Mouse (Mus musculus) heart, postnatal 0 days (tissue): Measurements from ENCODE around the gene Pdp2. TPM values are rescaled to one million over a fixed set of nuclear protein-coding genes. Genes with fewer than 3 reads are reported as not detected.
"Not testable (repeated sequence)": the region's sequence is repeated elsewhere in the genome, so short reads cannot be mapped to it uniquely, and the experiment has no call there.

Experiments
- ATAC-seq: fragments of 200-750 bp; cut with Nextera tagmentation; 2 replicates; pipeline ENCODE4 v1.8.0; 2017; ENCODE audit warnings: low read depth, moderate number of reproducible peaks, moderate library complexity; ENCODE audit not compliant: insufficient read depth
- DNase-seq: peaks from one replicate; pipeline ENCODE4 v3.0.0-alpha.2; 2016; ENCODE audit warnings: low spot score
- H3K27ac ChIP-seq: fragments of 300-500 bp; sonication (generic); 2 replicates; pipeline ENCODE4 v1.5.1; 2014; ENCODE audit warnings: low read depth, mild to moderate bottlenecking
- H3K27me3 ChIP-seq: fragments of 300-500 bp; sonication (generic); 2 replicates; pipeline ENCODE4 v1.6.1; 2014; ENCODE audit warnings: low read length, mixed read lengths; ENCODE audit not compliant: control insufficient read depth, insufficient read depth
- H3K36me3 ChIP-seq: fragments of 300-500 bp; sonication (generic); replicated peaks from 2 replicates; pipeline ENCODE4 v1.6.1; 2014; ENCODE audit warnings: low read length, mixed read lengths; ENCODE audit not compliant: control insufficient read depth, insufficient read depth
- H3K4me1 ChIP-seq: fragments of 300-500 bp; sonication (generic); 2 replicates; pipeline ENCODE4 v1.6.1; 2014; ENCODE audit warnings: antibody characterized with exemption; ENCODE audit not compliant: control insufficient read depth, insufficient read depth
- H3K4me2 ChIP-seq: fragments of 300-500 bp; sonication (generic); 2 replicates; pipeline ENCODE4 v1.6.1; 2014; ENCODE audit warnings: low read depth, mild to moderate bottlenecking, low read length, moderate library complexity
- H3K4me3 ChIP-seq: fragments of 300-500 bp; sonication (generic); 2 replicates; pipeline ENCODE4 v1.5.1; 2014; ENCODE audit warnings: low read depth, low read length
- H3K9ac ChIP-seq: fragments of 300-500 bp; sonication (generic); replicated peaks from 2 replicates; pipeline ENCODE4 v1.6.1; 2014; ENCODE audit warnings: low read depth, low read length, mixed read lengths
- H3K9me3 ChIP-seq: fragments of 300-500 bp; sonication (generic); replicated peaks from 2 replicates; pipeline ENCODE4 v1.6.1; 2016; ENCODE audit warnings: low read length; ENCODE audit not compliant: control insufficient read depth
- CTCF ChIP-seq: IDR thresholded peaks from 2 replicates; pipeline ENCODE4 v1.5.1; 2016; ENCODE audit warnings: antibody characterized with exemption, control low read depth, low read depth
- WGBS: fragments of 180-500 bp; shearing (Covaris S2); extraction: QIAGEN DNeasy Blood & Tissue Kit; methylation state at CpG from one replicate; pipeline ENCODE4 v1.1.7; 2014; 5-methylcytosine and 5-hydroxymethylcytosine counted together
- polyA plus RNA-seq: library from polyadenylated mRNA; unstranded; fragments of >200 nt; fragmentation: Nextera tagmentation; extraction: Ambion mirVana; gene quantifications from 2 replicates; pipeline ENCODE4 v1.2.1, GENCODE M21; 2015
- total RNA-seq: library from RNA; depleted of rRNA; stranded (reverse); fragments of >200 nt; gene quantifications from 2 replicates; pipeline ENCODE4 v1.2.3, GENCODE M21; 2014; ENCODE audit warnings: low replicate concordance; rRNA removed

Pdp2 gene
- total and polyA plus RNA-seq, 2 experiments from 2014 or later, result 4.0 to 5.7 TPM

- not testable (repeated sequence) for H3K9me3 ChIP-seq, H3K4me3 ChIP-seq, H3K36me3 ChIP-seq, H3K4me2 ChIP-seq, H3K27me3 ChIP-seq, ATAC-seq, H3K27ac ChIP-seq, H3K9ac ChIP-seq, DNase-seq
- TF ChIP-seq CTCF, result peak; percentile 42
- 54% methylated on average over 3 of the region's 3 CpGs for WGBS
- H3K4me1 ChIP-seq, result peaks cover 12% of the 10 kb centered on the region
Observed at GRCm38 (mm10) chr8:104644187-104644586, 52.9 kb downstream of the Pdp2 start.

Other genes starting within 250 kb of the Pdp2 start
- gene Cmtm4, start 195.6 kb upstream of the Pdp2 start, total RNA-seq, result 10.2 and 13.4 TPM in 2 replicates
- 1.2 TPM in 2 replicates for gene Cmtm4, start 195.6 kb upstream of the Pdp2 start, polyA plus RNA-seq
- 11.0 and 20.2 TPM in 2 replicates for gene Dync1li2, start 148.4 kb upstream of the Pdp2 start, total RNA-seq
- gene Dync1li2, start 148.4 kb upstream of the Pdp2 start, polyA plus RNA-seq, result 36.5 and 38.8 TPM in 2 replicates
- gene Terb1, start 81.5 kb upstream of the Pdp2 start, total RNA-seq, result 0.15 TPM in 1 of 2 replicates, not detected in the other
- 0.05 and 0.07 TPM in 2 replicates for gene Terb1, start 81.5 kb upstream of the Pdp2 start, polyA plus RNA-seq
- 28.9 and 45.5 TPM in 2 replicates for gene Nae1, start 56.8 kb upstream of the Pdp2 start, total RNA-seq
- gene Nae1, start 56.8 kb upstream of the Pdp2 start, polyA plus RNA-seq, result 66.3 and 66.6 TPM in 2 replicates
- 0.99 and 2.3 TPM in 2 replicates for gene Car7, start 56.8 kb upstream of the Pdp2 start, total RNA-seq
- 3.0 and 3.6 TPM in 2 replicates for gene Car7, start 56.8 kb upstream of the Pdp2 start, polyA plus RNA-seq
- gene Cdh16, start 32.9 kb downstream of the Pdp2 start, total RNA-seq, result 8.3 and 8.9 TPM in 2 replicates
- gene Cdh16, start 32.9 kb downstream of the Pdp2 start, polyA plus RNA-seq, result 11.4 and 13.1 TPM in 2 replicates
- 197 and 317 TPM in 2 replicates for gene Rrad, start 39.9 kb downstream of the Pdp2 start, total RNA-seq
- gene Rrad, start 39.9 kb downstream of the Pdp2 start, polyA plus RNA-seq, result 235 and 284 TPM in 2 replicates
- 132 and 184 TPM in 2 replicates for gene Ciao2b, start 50.5 kb downstream of the Pdp2 start, total RNA-seq
- gene Ciao2b, start 50.5 kb downstream of the Pdp2 start, polyA plus RNA-seq, result 141 and 147 TPM in 2 replicates
- 0.42 TPM in 1 of 2 replicates, not detected in the other for gene Ces2a, start 142.6 kb downstream of the Pdp2 start, total RNA-seq
- not detected in 2 replicates for gene Ces2a, start 142.6 kb downstream of the Pdp2 start, polyA plus RNA-seq
- gene Ces2b, start 240.1 kb downstream of the Pdp2 start, total RNA-seq, result not detected in 2 replicates
- 0.05 TPM in 1 of 2 replicates, not detected in the other for gene Ces2b, start 240.1 kb downstream of the Pdp2 start, polyA plus RNA-seq